Mouse (Mus musculus) forebrain, postnatal 0 days (tissue): Measurements from ENCODE around the gene Grin2b. TPM values are rescaled to one million over a fixed set of nuclear protein-coding genes. Genes with fewer than 3 reads are reported as not detected.

ENCODE experiments used
- ATAC-seq: fragments of 200-750 bp; cut with Nextera tagmentation; 2 replicates; pipeline ENCODE4 v1.8.0; 2017; ENCODE audit warnings: mild to moderate bottlenecking, moderate library complexity
- DNase-seq: peaks from one replicate; pipeline ENCODE4 v3.0.0-alpha.2; 2015
- H3K27ac ChIP-seq: fragments of 300-500 bp; sonication (generic); 2 replicates; pipeline ENCODE4 v1.5.1; 2014; ENCODE audit warnings: low read depth, mild to moderate bottlenecking, antibody characterized with exemption, low read length, moderate library complexity, mixed read lengths
- H3K27me3 ChIP-seq: fragments of 300-500 bp; sonication (generic); 2 replicates; pipeline ENCODE4 v1.6.1; 2014; ENCODE audit warnings: mild to moderate bottlenecking, low read length, mixed read lengths; ENCODE audit not compliant: insufficient read depth
- H3K36me3 ChIP-seq: fragments of 300-500 bp; sonication (generic); 2 replicates; pipeline ENCODE4 v1.6.1; 2014; ENCODE audit warnings: mild to moderate bottlenecking, moderate library complexity; ENCODE audit not compliant: insufficient read depth
- H3K4me1 ChIP-seq: fragments of 300-500 bp; sonication (generic); 2 replicates; pipeline ENCODE4 v1.6.1; 2014; ENCODE audit warnings: antibody characterized with exemption; ENCODE audit not compliant: insufficient read depth
- H3K4me2 ChIP-seq: fragments of 300-500 bp; sonication (generic); 2 replicates; pipeline ENCODE4 v1.6.1; 2014; ENCODE audit warnings: low read depth, mild to moderate bottlenecking, moderate library complexity
- H3K4me3 ChIP-seq: fragments of 300-500 bp; sonication (generic); 2 replicates; pipeline ENCODE4 v1.5.1; 2014; ENCODE audit warnings: low read depth, low read length, mixed read lengths
- H3K9ac ChIP-seq: fragments of 300-500 bp; sonication (generic); 2 replicates; pipeline ENCODE4 v1.6.1; 2014; ENCODE audit warnings: mild to moderate bottlenecking
- H3K9me3 ChIP-seq: fragments of 300-500 bp; sonication (generic); 2 replicates; pipeline ENCODE4 v1.6.1; 2016; ENCODE audit warnings: low read length
- CTCF ChIP-seq: sonication (generic); IDR thresholded peaks from 2 replicates; pipeline ENCODE4 v1.5.1; 2016; ENCODE audit warnings: antibody characterized with exemption, control low read depth, low read depth
- WGBS: fragments of 180-500 bp; shearing (Covaris S2); extraction: QIAGEN DNeasy Blood & Tissue Kit; methylation state at CpG from one replicate; pipeline ENCODE4 v1.1.7; 2014; 5-methylcytosine and 5-hydroxymethylcytosine counted together
- polyA plus RNA-seq: library from polyadenylated mRNA; unstranded; fragments of >200 nt; fragmentation: Nextera tagmentation; extraction: Ambion mirVana; gene quantifications from 2 replicates; pipeline ENCODE4 v1.2.1, GENCODE M21; 2015
- total RNA-seq: library from RNA; depleted of rRNA; stranded (reverse); fragments of >200 nt; gene quantifications from 2 replicates; pipeline ENCODE4 v1.2.3, GENCODE M21; 2014

Gene Grin2b
- total and polyA plus RNA-seq, 2 experiments from 2014 or later = 66.6 to 102 TPM

DNA sequence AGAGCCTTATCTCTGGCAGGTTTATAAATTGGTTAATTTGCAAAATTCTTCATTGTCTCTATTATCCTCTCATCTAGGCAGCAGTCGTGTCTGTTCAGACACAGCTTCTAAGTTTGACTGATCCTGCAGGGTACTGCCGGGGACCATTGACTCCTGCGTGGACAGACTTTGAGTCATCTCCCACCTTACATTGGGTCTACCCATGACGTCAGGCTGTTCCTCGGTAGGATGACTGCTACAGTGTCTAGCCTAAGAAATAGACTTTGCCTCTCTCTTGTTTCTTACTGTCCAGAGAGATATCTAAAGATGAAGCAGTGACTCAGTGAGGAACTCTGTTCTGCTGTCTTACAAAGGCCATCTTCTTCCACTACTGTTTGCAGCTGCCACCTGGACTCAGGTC is 229.0 kb downstream of the Grin2b start:
- WGBS = 86% methylated on average over 5 of the region's 5 CpGs
- Histone ChIP-seq H3K4me2 (no peak overlapping the region), H3K27ac (no peak overlapping the region), H3K36me3 (0 out of 2 replicates have a peak, but pooled peaks cover 4% of the 10 kb centered on the region), H3K27me3 (no peaks in the 10 kb centered on the region), H3K9ac (no peak overlapping the region), H3K4me1 (no peaks in the 10 kb centered on the region), H3K9me3 (no peaks in the 10 kb centered on the region), H3K4me3 (no peak overlapping the region)
- ATAC-seq (no peak), DNase-seq (no peak)
- TF ChIP-seq CTCF = no peak

DNA sequence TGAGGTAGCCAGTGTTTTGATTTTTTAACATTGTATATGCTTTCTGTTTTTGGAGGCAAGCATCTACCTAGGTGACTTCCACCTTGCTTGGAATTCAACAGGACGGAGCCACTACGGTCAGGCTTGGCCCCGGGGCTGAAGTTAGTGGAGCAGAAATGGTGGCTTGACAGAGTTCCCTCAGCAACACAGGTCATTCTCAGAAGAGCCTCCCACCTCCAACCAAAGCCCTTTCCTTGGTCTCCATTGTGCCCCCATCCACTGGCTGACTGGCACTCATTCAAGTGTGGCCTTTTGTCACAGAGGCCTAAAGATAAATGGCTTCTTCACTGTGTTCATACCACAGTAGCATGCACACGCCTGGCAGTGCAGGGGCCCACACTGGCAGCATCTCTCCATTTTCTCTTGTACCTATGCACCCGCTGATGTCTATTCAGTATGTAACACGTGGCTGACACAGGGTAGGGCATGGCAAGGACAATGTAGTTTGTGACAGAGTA is 230.1 kb downstream of the Grin2b start:
- no peak for DNase-seq

GRCm38 (mm10) chr6:135932924-135933323 is 240.4 kb downstream of the Grin2b start:
- no peaks in the 10 kb centered on the region for H3K27me3 ChIP-seq
- WGBS = 66% methylated on average over 3 of the region's 3 CpGs
- no peak for ATAC-seq

More for the DNA sequence above, 230.1 kb downstream of the Grin2b start:
- 81% methylated on average over 6 of the region's 6 CpGs for WGBS
- Histone ChIP-seq H3K4me1 (no peaks in the 10 kb centered on the region), H3K4me3 (no peak overlapping the region), H3K4me2 (no peak overlapping the region), H3K9ac (no peak overlapping the region), H3K27ac (no peak overlapping the region), H3K36me3 (0 out of 2 replicates have a peak, but pooled peaks cover 4% of the 10 kb centered on the region), H3K27me3 (no peaks in the 10 kb centered on the region), H3K9me3 (no peaks in the 10 kb centered on the region)
- no peak for ATAC-seq
- TF ChIP-seq CTCF = no peak

GRCm38 (mm10) chr6:135932400-135932920 is 240.9 kb downstream of the Grin2b start:
- no peak overlapping the region for H3K27ac ChIP-seq
- no peak for ATAC-seq
- H3K27me3 ChIP-seq = no peaks in the 10 kb centered on the region
- H3K4me2 ChIP-seq = no peak overlapping the region
- no peak overlapping the region for H3K4me3 ChIP-seq
- no peak for DNase-seq
- no peak for TF ChIP-seq CTCF
- no peaks in the 10 kb centered on the region for H3K4me1 ChIP-seq
- no peaks in the 10 kb centered on the region for H3K9me3 ChIP-seq
- H3K36me3 ChIP-seq = no peaks in the 10 kb centered on the region
- H3K9ac ChIP-seq = no peak overlapping the region
- 29% methylated on average over 6 of the region's 6 CpGs for WGBS

More at GRCm38 (mm10) chr6:135932924-135933323, 240.4 kb downstream of the Grin2b start:
- Histone ChIP-seq H3K4me2 (no peak overlapping the region), H3K27ac (no peak overlapping the region), H3K36me3 (no peaks in the 10 kb centered on the region), H3K9ac (no peak overlapping the region), H3K4me3 (no peak overlapping the region), H3K9me3 (no peaks in the 10 kb centered on the region), H3K4me1 (no peaks in the 10 kb centered on the region)
- no peak for DNase-seq
- TF ChIP-seq CTCF = no peak

DNA sequence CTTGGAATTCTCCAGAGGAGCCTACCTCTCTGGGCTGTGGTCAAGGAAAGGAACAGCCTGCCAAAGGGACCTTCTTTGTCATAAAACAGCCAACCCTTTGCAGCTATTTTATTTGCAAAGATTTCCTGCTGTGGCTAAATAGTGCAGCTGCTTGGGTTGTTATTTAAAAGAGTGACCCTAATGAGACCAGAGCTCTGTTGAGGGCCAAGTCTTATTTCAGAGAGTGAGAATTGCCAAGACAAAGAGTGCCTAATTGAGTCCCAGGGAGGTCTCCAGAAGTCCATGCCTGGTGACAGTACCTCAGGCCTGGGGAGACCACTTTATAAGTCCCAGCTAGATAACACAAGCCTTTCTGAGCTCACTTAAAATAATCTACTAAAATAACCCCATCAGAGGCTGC is 255.6 kb downstream of the Grin2b start:
- H3K4me1 ChIP-seq = no peaks in the 10 kb centered on the region
- no peak overlapping the region for H3K9ac ChIP-seq
- H3K27ac ChIP-seq = no peak overlapping the region
- no peak for TF ChIP-seq CTCF
- no peak overlapping the region for H3K4me3 ChIP-seq
- H3K9me3 ChIP-seq = no peaks in the 10 kb centered on the region
- ATAC-seq (peak; percentile 38; the same call in 1 of the 2 replicates), DNase-seq (no peak)
- peaks cover 5% of the 10 kb centered on the region for H3K36me3 ChIP-seq
- no peak overlapping the region for H3K4me2 ChIP-seq
- no peaks in the 10 kb centered on the region for H3K27me3 ChIP-seq

DNA sequence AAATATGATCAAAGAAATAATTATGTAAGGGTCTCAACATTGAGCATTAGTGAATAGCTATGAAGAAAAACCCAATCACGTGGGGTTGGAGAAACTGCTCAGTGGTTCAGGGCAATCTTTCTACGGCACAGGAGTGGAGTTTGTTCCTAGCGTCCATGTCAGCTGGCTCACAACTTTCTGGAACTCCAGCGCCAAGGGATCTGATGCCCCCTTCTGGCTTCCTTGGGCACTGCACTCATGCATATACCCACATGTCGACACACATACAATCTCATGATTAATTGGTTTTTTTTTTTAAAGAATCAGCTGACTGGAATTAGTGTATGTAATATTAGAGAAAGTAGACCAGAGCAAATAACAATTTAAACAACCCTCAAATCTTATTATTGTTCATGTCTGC is 258.7 kb downstream of the Grin2b start:
- Histone ChIP-seq H3K9ac (no peak overlapping the region), H3K4me1 (no peaks in the 10 kb centered on the region), H3K27me3 (no peaks in the 10 kb centered on the region), H3K36me3 (no peaks in the 10 kb centered on the region), H3K4me3 (no peak overlapping the region), H3K27ac (no peak overlapping the region), H3K4me2 (no peak overlapping the region), H3K9me3 (no peaks in the 10 kb centered on the region)
- ATAC-seq (no peak), DNase-seq (no peak)
- 96% methylated on average over 5 of the region's 5 CpGs for WGBS
- TF ChIP-seq CTCF = peak; percentile 40; the same call in 1 of the 2 replicates

- Histone ChIP-seq H3K36me3 (no peaks in the 10 kb centered on the region), H3K27ac (no peak overlapping the region), H3K4me1 (peaks cover 15% of the 10 kb centered on the region), H3K4me3 (no peak overlapping the region), H3K9me3 (no peaks in the 10 kb centered on the region), H3K9ac (no peak overlapping the region), H3K27me3 (no peaks in the 10 kb centered on the region), H3K4me2 (no peak overlapping the region)
- DNase-seq (no peak), ATAC-seq (no peak)
- no peak for TF ChIP-seq CTCF
- 53% methylated on average over 3 of the region's 3 CpGs for WGBS
These were observed 261.2 kb downstream of the Grin2b start for GRCm38 (mm10) chr6:135912114-135912513.
